Mouse (Mus musculus) heart, postnatal 0 days (tissue): ENCODE measurements around the gene Zmiz1. TPM values are rescaled to one million over a fixed set of nuclear protein-coding genes. Genes with fewer than 3 reads are reported as not detected.

Experiments used
- ATAC-seq: fragments of 200-750 bp; cut with Nextera tagmentation; 2 replicates; pipeline ENCODE4 v1.8.0; 2017; ENCODE audit warnings: low read depth, moderate number of reproducible peaks, moderate library complexity; ENCODE audit not compliant: insufficient read depth
- DNase-seq: peaks from one replicate; pipeline ENCODE4 v3.0.0-alpha.2; 2016; ENCODE audit warnings: low spot score
- H3K27ac ChIP-seq: fragments of 300-500 bp; sonication (generic); 2 replicates; pipeline ENCODE4 v1.5.1; 2014; ENCODE audit warnings: low read depth, mild to moderate bottlenecking
- H3K27me3 ChIP-seq: fragments of 300-500 bp; sonication (generic); 2 replicates; pipeline ENCODE4 v1.6.1; 2014; ENCODE audit warnings: low read length, mixed read lengths; ENCODE audit not compliant: control insufficient read depth, insufficient read depth
- H3K36me3 ChIP-seq: fragments of 300-500 bp; sonication (generic); replicated peaks from 2 replicates; pipeline ENCODE4 v1.6.1; 2014; ENCODE audit warnings: low read length, mixed read lengths; ENCODE audit not compliant: control insufficient read depth, insufficient read depth
- H3K4me1 ChIP-seq: fragments of 300-500 bp; sonication (generic); 2 replicates; pipeline ENCODE4 v1.6.1; 2014; ENCODE audit warnings: antibody characterized with exemption; ENCODE audit not compliant: control insufficient read depth, insufficient read depth
- H3K4me2 ChIP-seq: fragments of 300-500 bp; sonication (generic); 2 replicates; pipeline ENCODE4 v1.6.1; 2014; ENCODE audit warnings: low read depth, mild to moderate bottlenecking, low read length, moderate library complexity
- H3K4me3 ChIP-seq: fragments of 300-500 bp; sonication (generic); 2 replicates; pipeline ENCODE4 v1.5.1; 2014; ENCODE audit warnings: low read depth, low read length
- H3K9ac ChIP-seq: fragments of 300-500 bp; sonication (generic); replicated peaks from 2 replicates; pipeline ENCODE4 v1.6.1; 2014; ENCODE audit warnings: low read depth, low read length, mixed read lengths
- H3K9me3 ChIP-seq: fragments of 300-500 bp; sonication (generic); replicated peaks from 2 replicates; pipeline ENCODE4 v1.6.1; 2016; ENCODE audit warnings: low read length; ENCODE audit not compliant: control insufficient read depth
- CTCF ChIP-seq: IDR thresholded peaks from 2 replicates; pipeline ENCODE4 v1.5.1; 2016; ENCODE audit warnings: antibody characterized with exemption, control low read depth, low read depth
- EP300 ChIP-seq: IDR thresholded peaks from 2 replicates; pipeline ENCODE4 v1.6.1; 2016; ENCODE audit warnings: antibody characterized with exemption, low read depth
- WGBS: fragments of 180-500 bp; shearing (Covaris S2); extraction: QIAGEN DNeasy Blood & Tissue Kit; methylation state at CpG from one replicate; pipeline ENCODE4 v1.1.7; 2014; 5-methylcytosine and 5-hydroxymethylcytosine counted together
- polyA plus RNA-seq: library from polyadenylated mRNA; unstranded; fragments of >200 nt; fragmentation: Nextera tagmentation; extraction: Ambion mirVana; gene quantifications from 2 replicates; pipeline ENCODE4 v1.2.1, GENCODE M21; 2015
- total RNA-seq: library from RNA; depleted of rRNA; stranded (reverse); fragments of >200 nt; gene quantifications from 2 replicates; pipeline ENCODE4 v1.2.3, GENCODE M21; 2014; ENCODE audit warnings: low replicate concordance

Gene Zmiz1
- total and polyA plus RNA-seq, 2 experiments from 2014 or later: 13.8 to 41.0 TPM

DNA sequence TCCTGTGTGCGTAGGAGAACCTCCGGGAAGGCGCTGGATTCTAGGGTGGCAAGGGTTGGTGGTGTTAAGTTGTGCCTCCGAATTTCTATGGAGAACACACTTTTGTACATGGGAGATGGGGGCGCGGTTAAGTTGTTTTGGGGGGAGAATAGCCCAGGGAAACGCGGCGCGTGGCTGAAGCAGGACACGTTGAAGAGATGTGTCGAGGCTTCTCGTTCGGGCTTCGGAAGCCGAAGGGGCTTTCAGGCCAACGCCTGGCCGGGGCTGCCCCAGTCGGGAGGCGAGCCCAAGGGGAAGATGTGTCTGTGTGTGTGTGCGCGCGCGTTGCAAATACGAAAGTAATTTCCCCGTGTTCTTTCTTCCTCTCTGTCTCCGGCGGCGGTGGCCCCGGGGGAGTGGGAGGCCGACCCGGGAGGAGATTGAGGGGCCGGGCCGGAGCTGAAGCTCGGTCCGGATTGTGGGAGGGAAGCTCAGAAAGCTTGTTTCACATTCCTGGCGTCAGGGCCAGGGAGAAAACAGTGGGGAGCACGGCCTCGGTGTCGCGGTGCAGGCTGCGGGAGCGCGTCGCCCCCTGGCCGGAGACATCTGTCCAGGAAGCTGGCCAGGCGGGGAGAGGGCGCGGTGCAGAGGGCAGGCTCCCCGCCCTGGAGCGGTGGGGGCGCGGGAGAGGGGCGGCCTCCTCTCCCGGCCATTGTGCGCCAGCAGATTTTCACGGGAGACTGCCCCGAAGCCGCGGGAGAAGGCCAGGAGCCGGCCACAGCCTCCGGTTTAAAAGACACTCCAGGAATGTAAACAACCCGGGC lies 1.2 kb downstream of the Zmiz1 start:
- Histone ChIP-seq H3K9me3 (no peaks in the 10 kb centered on the region), H3K27ac (peak overlapping the region; percentile 100), H3K4me2 (peak overlapping the region; percentile 89), H3K4me3 (peak overlapping the region; percentile 89), H3K27me3 (no peaks in the 10 kb centered on the region), H3K9ac (peak overlapping the region; percentile 90), H3K36me3 (no peaks in the 10 kb centered on the region), H3K4me1 (peaks cover 35% of the 10 kb centered on the region)
- ATAC-seq (0 out of 2 replicates have a peak, but pooled peaks have one; percentile 0), DNase-seq (peak; percentile 61)
- WGBS: under 1% methylated on average over 58 of the region's 63 CpGs
- TF ChIP-seq EP300: no peak
- TF ChIP-seq CTCF: no peak

- no peaks in the 10 kb centered on the region for H3K27me3 ChIP-seq
- peak overlapping the region; percentile 89 for H3K4me2 ChIP-seq
- ATAC-seq (no peak), DNase-seq (no peak)
- peaks cover 43% of the 10 kb centered on the region for H3K4me1 ChIP-seq
- no peaks in the 10 kb centered on the region for H3K36me3 ChIP-seq
- peak overlapping the region; percentile 89 for H3K4me3 ChIP-seq
- peak overlapping the region; percentile 90 for H3K9ac ChIP-seq
- no peaks in the 10 kb centered on the region for H3K9me3 ChIP-seq
- no peak for TF ChIP-seq CTCF
- no peak for TF ChIP-seq EP300
- WGBS: under 1% methylated on average over 42 of the region's 42 CpGs
- H3K27ac ChIP-seq: peak overlapping the region; percentile 100
Measured at GRCm38 (mm10) chr14:25460801-25461675, 2.1 kb downstream of the Zmiz1 start.

DNA sequence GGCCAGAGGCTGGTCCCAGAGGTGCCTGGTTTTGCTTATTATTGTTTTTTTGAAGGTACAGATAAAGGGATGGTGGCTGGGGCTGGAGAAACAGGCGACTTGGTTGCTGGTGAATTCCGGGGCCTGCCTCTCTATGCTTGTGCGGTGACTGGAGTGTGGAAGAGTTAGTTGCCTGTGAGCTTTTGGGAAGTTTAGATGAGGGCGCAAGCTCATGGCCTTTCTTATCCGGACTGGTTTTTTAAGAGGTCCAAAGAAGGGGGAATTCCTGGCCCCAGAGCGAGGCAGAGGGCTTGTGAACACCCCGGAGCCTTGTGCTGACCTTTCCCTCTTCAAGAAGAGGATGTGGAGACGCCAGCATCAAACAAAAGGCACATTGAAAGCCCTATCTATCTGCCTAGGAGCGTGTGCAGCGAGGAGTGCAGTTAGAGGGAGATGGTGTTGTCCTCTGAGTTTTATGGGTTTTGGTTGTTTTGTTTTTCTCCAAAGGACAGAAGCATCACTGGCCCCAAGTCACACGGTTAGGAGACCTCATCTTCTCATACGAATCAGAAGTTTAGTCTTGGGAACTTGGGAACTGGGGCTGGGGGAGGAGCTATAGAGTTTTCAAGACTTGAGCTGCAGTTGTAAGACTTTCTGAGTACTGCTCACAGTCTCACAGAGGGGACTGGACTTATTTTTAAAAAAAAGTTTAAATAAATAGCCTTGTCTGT lies 2.8 kb downstream of the Zmiz1 start:
- H3K27ac ChIP-seq: peak overlapping the region; percentile 100
- H3K4me3 ChIP-seq: peak overlapping the region; percentile 89
- peak overlapping the region; percentile 89 for H3K4me2 ChIP-seq
- TF ChIP-seq EP300 (no peak), CTCF (no peak)
- no peaks in the 10 kb centered on the region for H3K9me3 ChIP-seq
- no peaks in the 10 kb centered on the region for H3K27me3 ChIP-seq
- H3K36me3 ChIP-seq: no peaks in the 10 kb centered on the region
- H3K9ac ChIP-seq: peak overlapping the region; percentile 90; the same call in 1 of the 2 replicates
- ATAC-seq: no peak
- peaks cover 49% of the 10 kb centered on the region for H3K4me1 ChIP-seq
- DNase-seq: no peak
- 8% methylated on average over 12 of the region's 12 CpGs for WGBS

- DNase-seq: no peak
- no peaks in the 10 kb centered on the region for H3K9me3 ChIP-seq
- H3K27me3 ChIP-seq: no peaks in the 10 kb centered on the region
- H3K36me3 ChIP-seq: no peaks in the 10 kb centered on the region
- no peak for ATAC-seq
- WGBS: 19% methylated on average over 1 of the region's 1 CpGs
- H3K4me2 ChIP-seq: no peak overlapping the region
- H3K27ac ChIP-seq: no peak overlapping the region
- H3K9ac ChIP-seq: no peak overlapping the region
- TF ChIP-seq CTCF: no peak
- TF ChIP-seq EP300: no peak
- peaks cover 57% of the 10 kb centered on the region for H3K4me1 ChIP-seq
- no peak overlapping the region for H3K4me3 ChIP-seq
Measured at GRCm38 (mm10) chr14:25462975-25463374, 4.0 kb downstream of the Zmiz1 start.

- DNase-seq (no peak), ATAC-seq (no peak)
- Histone ChIP-seq H3K9ac (no peak overlapping the region), H3K4me3 (no peak overlapping the region), H3K27me3 (no peaks in the 10 kb centered on the region), H3K27ac (no peak overlapping the region), H3K9me3 (no peaks in the 10 kb centered on the region), H3K4me1 (peaks cover 66% of the 10 kb centered on the region), H3K4me2 (no peak overlapping the region), H3K36me3 (no peaks in the 10 kb centered on the region)
- WGBS: 39% methylated on average over 9 of the region's 9 CpGs
- no peak for TF ChIP-seq CTCF
- no peak for TF ChIP-seq EP300
Measured at GRCm38 (mm10) chr14:25463919-25464318, 4.9 kb downstream of the Zmiz1 start.
